In genomic region chr2:57267896-57268295, GRCm38 (mm10) we compare ENCODE assay signal across 25 mouse cellular contexts. TPM values are rescaled to one million over a fixed set of nuclear protein-coding genes. Genes with fewer than 3 reads are reported as not detected.
A peak's percentile ranks its signal among the peaks of the same experiment; 100 is the strongest.
DNase-seq lines count a peak whose midpoint lies in the region; ATAC-seq and TF ChIP-seq lines count a peak whose summit lies in the region.
"Had no signal": no experiment of that assay in that cellular context is flagged by ENCODE, and none has a peak within 500 bp of the region (broad histone marks: within the 10 kb centered on the region; RNA-seq: fewer than 3 reads in every experiment).

No protein-coding gene starts in this region.

- H3K4me2 ChIP-seq in forebrain, embryonic 14.5 days (ENCODE audit: low read length) = no peak overlapping the region
- no peak overlapping the region for H3K4me2 ChIP-seq in forebrain, embryonic 12.5 days
- H3K4me2 ChIP-seq in hindbrain, embryonic 14.5 days (replicated peaks) = no peak overlapping the region
- H3K4me2 ChIP-seq: heart, embryonic 12.5 days had no signal

- 0 out of 2 replicates have a peak, but pooled peaks cover 3% of the 10 kb centered on the region for H3K4me1 ChIP-seq in forebrain, embryonic 14.5 days (ENCODE audit: control insufficient read depth, insufficient read depth, low read length)
- peaks cover 15% of the 10 kb centered on the region for H3K4me1 ChIP-seq in forebrain, embryonic 12.5 days
- H3K4me1 ChIP-seq in hindbrain, embryonic 10.5 days (replicated peaks) = peaks cover 27% of the 10 kb centered on the region
- H3K4me1 ChIP-seq in hindbrain, embryonic 14.5 days (replicated peaks; ENCODE audit: control insufficient read depth, insufficient read depth, low read length) = no peaks in the 10 kb centered on the region
- peaks cover 1% of the 10 kb centered on the region; the same call in 1 of the 2 replicates for H3K4me1 ChIP-seq in cortical plate, adult 2 months (ENCODE audit: control insufficient read depth, insufficient read depth, low read length)

- TF ChIP-seq CTCF in left cerebral cortex, adult 2 months (IDR thresholded peaks at IDR 0.05) = no peak
- no peak for TF ChIP-seq CTCF in cortical plate, adult 2 months (IDR thresholded peaks at IDR 0.05; ENCODE audit: extremely low read depth, insufficient read depth, low read length)

- no peak overlapping the region for H3K4me3 ChIP-seq in forebrain, embryonic 14.5 days (ENCODE audit: low read depth, low read length)
- H3K4me3 ChIP-seq in forebrain, embryonic 12.5 days (replicated peaks) = no peak overlapping the region
- no peak overlapping the region for H3K4me3 ChIP-seq in hindbrain, embryonic 10.5 days
- no peak overlapping the region for H3K4me3 ChIP-seq in hindbrain, embryonic 14.5 days (replicated peaks; ENCODE audit: low read length)
- H3K4me3 ChIP-seq in left cerebral cortex, adult 2 months = no peak overlapping the region
- no peak overlapping the region for H3K4me3 ChIP-seq in cortical plate, adult 2 months (ENCODE audit: insufficient read depth, low read length)
- H3K4me3 ChIP-seq: heart, embryonic 12.5 days; myocyte; neural tube, embryonic 12.5 days had no signal

- H3K9me3 ChIP-seq in forebrain, embryonic 14.5 days (replicated peaks; ENCODE audit: control insufficient read depth, low read length) = no peaks in the 10 kb centered on the region
- H3K9me3 ChIP-seq in forebrain, embryonic 12.5 days = no peaks in the 10 kb centered on the region
- no peaks in the 10 kb centered on the region for H3K9me3 ChIP-seq in hindbrain, embryonic 10.5 days
- H3K9me3 ChIP-seq in hindbrain, embryonic 14.5 days (ENCODE audit: control insufficient read depth, low read length) = no peaks in the 10 kb centered on the region
- H3K9me3 ChIP-seq: neural tube, embryonic 12.5 days had no signal

- peak; percentile 17 for DNase-seq in forebrain, embryonic 14.5 days (ENCODE audit: low spot score)
- DNase-seq in hindbrain, embryonic 10.5 days (ENCODE audit: low spot score) = no peak
- DNase-seq in hindbrain, embryonic 14.5 days (ENCODE audit: low spot score) = no peak
- DNase-seq in left cerebral cortex, adult 2 months (ENCODE audit: extremely low spot score in 1 of 2, low spot score in 2 of 2) = no peak
- DNase-seq in left cerebral cortex, postnatal 36 days (ENCODE audit: low spot score in 2 of 2) = no peak
- no peak for DNase-seq in adrenal gland, adult 18-20 months (ENCODE audit: low spot score in 2 of 2)
- DNase-seq: adrenal gland, postnatal 25 days; cerebellum, adult 18-20 months; cerebellum, postnatal 10 days; gastrocnemius, postnatal 14 days; heart, adult 18-20 months; heart, postnatal 4 days; kidney, postnatal 14 days; liver; lung, adult 2 months; lung, postnatal 10 days; right cerebral cortex, postnatal 4 days had no signal

- no peak overlapping the region for H3K9ac ChIP-seq in forebrain, embryonic 14.5 days (ENCODE audit: low read length)
- no peak overlapping the region for H3K9ac ChIP-seq in forebrain, embryonic 12.5 days
- H3K9ac ChIP-seq in hindbrain, embryonic 14.5 days = no peak overlapping the region
- H3K9ac ChIP-seq: heart, embryonic 12.5 days; liver, embryonic 14.5 days; neural tube, embryonic 12.5 days had no signal

- no peak for TF ChIP-seq POLR2A in cortical plate, adult 2 months (IDR thresholded peaks at IDR 0.05; ENCODE audit: extremely low read depth, insufficient read depth, low read length)

- no peaks in the 10 kb centered on the region for H3K27me3 ChIP-seq in forebrain, embryonic 14.5 days (replicated peaks; ENCODE audit: control insufficient read depth, insufficient read depth, low read length)
- H3K27me3 ChIP-seq in forebrain, embryonic 12.5 days = peaks cover 3% of the 10 kb centered on the region; the same call in 1 of the 2 replicates
- no peaks in the 10 kb centered on the region for H3K27me3 ChIP-seq in hindbrain, embryonic 10.5 days (ENCODE audit: insufficient read depth, poor library complexity, severe bottlenecking)
- no peaks in the 10 kb centered on the region for H3K27me3 ChIP-seq in hindbrain, embryonic 14.5 days (ENCODE audit: control insufficient read depth, insufficient read depth, low read length)
- H3K27me3 ChIP-seq: heart, embryonic 12.5 days; neural tube, embryonic 12.5 days had no signal

- 0 out of 2 replicates have a peak, but pooled peaks have one; percentile 32 for ATAC-seq in forebrain, embryonic 14.5 days
- ATAC-seq in forebrain, embryonic 12.5 days (ENCODE audit: low FRiP score) = no peak
- ATAC-seq in hindbrain, embryonic 14.5 days (ENCODE audit: low FRiP score) = no peak
- ATAC-seq: CD4-positive, CD25-positive, alpha-beta regulatory T cell, adult 4 months had no signal

- no peak overlapping the region for H3K27ac ChIP-seq in forebrain, embryonic 14.5 days (ENCODE audit: low read depth, low read length)
- no peak overlapping the region; the same call in 1 of the 2 replicates for H3K27ac ChIP-seq in forebrain, embryonic 12.5 days
- H3K27ac ChIP-seq in hindbrain, embryonic 10.5 days = peak overlapping the region; percentile 84
- H3K27ac ChIP-seq in hindbrain, embryonic 14.5 days = no peak overlapping the region
- H3K27ac ChIP-seq in left cerebral cortex, adult 2 months = peak overlapping the region; percentile 71; the same call in 1 of the 2 replicates
- H3K27ac ChIP-seq in cortical plate, adult 2 months (ENCODE audit: insufficient read depth, low read length) = peak overlapping the region; percentile 70
- H3K27ac ChIP-seq: liver, embryonic 14.5 days; macrophage; neural tube, embryonic 12.5 days had no signal

- intact Hi-C loops in left cerebral cortex, adult 2 months (cut with DNase I) = no loop called here
- intact Hi-C loops in left cerebral cortex, postnatal 36 days (cut with DNase I) = no loop called here

- no peaks in the 10 kb centered on the region for H3K36me3 ChIP-seq in forebrain, embryonic 14.5 days (ENCODE audit: control insufficient read depth, insufficient read depth, low read length)
- no peaks in the 10 kb centered on the region; the same call in 1 of the 2 replicates for H3K36me3 ChIP-seq in forebrain, embryonic 12.5 days (replicated peaks)
- no peaks in the 10 kb centered on the region for H3K36me3 ChIP-seq in hindbrain, embryonic 10.5 days
- no peaks in the 10 kb centered on the region for H3K36me3 ChIP-seq in hindbrain, embryonic 14.5 days (replicated peaks; ENCODE audit: control insufficient read depth, insufficient read depth)
- H3K36me3 ChIP-seq: heart, embryonic 12.5 days; neural tube, embryonic 12.5 days had no signal

- WGBS in forebrain, embryonic 14.5 days = 13% methylated on average over 7 of the region's 7 CpGs
- 13% methylated on average over 7 of the region's 7 CpGs for WGBS in forebrain, embryonic 12.5 days
- whole genome bisulfite sequencing in hindbrain, embryonic 10.5 days = 39% methylated on average over 7 of the region's 7 CpGs
- 42% methylated on average over 7 of the region's 7 CpGs for WGBS in hindbrain, embryonic 14.5 days

RNA-seq across cellular contexts. Expression of gene Gpd2, which starts 30.5 kb away (rescaled TPM):
- polyA plus RNA-seq in forebrain, embryonic 14.5 days (2014; fragmentation: Nextera tagmentation; extraction: Ambion mirVana) = 17.8 and 21.8 TPM in 2 replicates
- polyA plus RNA-seq in forebrain, embryonic 12.5 days (2016; fragmentation: Nextera tagmentation; extraction: Ambion mirVana) = 23.1 and 24.1 TPM in 2 replicates
- 24.2 and 29.1 TPM in 2 replicates for polyA plus RNA-seq in hindbrain, embryonic 10.5 days (2016; fragmentation: Nextera tagmentation; extraction: Ambion mirVana)
- polyA plus RNA-seq in hindbrain, embryonic 14.5 days (2014; fragmentation: Nextera tagmentation; extraction: Ambion mirVana) = 23.0 and 29.9 TPM in 2 replicates
- total RNA-seq in left cerebral cortex, adult 2 months (2021) = 10 to 100 TPM; 92.8 to 98.0 TPM
- total RNA-seq in left cerebral cortex, postnatal 36 days (2021) = 100 to 1,000 TPM in 1 of 2 experiments, 10 to 100 TPM in 1; 85.8 to 105 TPM
- polyA plus RNA-seq in cortical plate, adult 2 months (2012; rRNA removed) = 44.1 and 47.8 TPM in 2 replicates
- 100 to 1,000 TPM; 114 to 270 TPM for total RNA-seq in adrenal gland, adult 18-20 months (2021)

Comparison
In these comparisons a context has a peak if more than half of its experiments do, and no peak if none do; other contexts are left out.
1. H3K27ac ChIP-seq: peak in hindbrain, embryonic 10.5 days (single experiment), left cerebral cortex, adult 2 months (single experiment) and cortical plate, adult 2 months (single experiment); none in forebrain, embryonic 14.5 days (single experiment), forebrain, embryonic 12.5 days (single experiment) and hindbrain, embryonic 14.5 days (single experiment).